Mouse (Mus musculus) right cerebral cortex, postnatal 4 days (tissue): ENCODE measurements around the gene Acvr1.

Source experiments
- DNase-seq: peaks from one replicate; pipeline ENCODE4 v3.0.0-alpha.2; 2022

The Acvr1 gene

GRCm38 (mm10) chr2:58377417-58378130 is 189.4 kb downstream of the Acvr1 start:
- DNase-seq: no peak

GRCm38 (mm10) chr2:58366196-58366595 is 200.8 kb downstream of the Acvr1 start:
- DNase-seq: no peak

- no peak for DNase-seq
Observed at GRCm38 (mm10) chr2:58361361-58362046, 205.5 kb downstream of the Acvr1 start.

GRCm38 (mm10) chr2:58358132-58358460 is 208.9 kb downstream of the Acvr1 start:
- DNase-seq: no peak

GRCm38 (mm10) chr2:58357414-58358131 is 209.4 kb downstream of the Acvr1 start, which contains the start of gene Acvr1c:
Gene Acvr1c, minus strand, starts transcription at chr2:58357895.
- DNase-seq: peak; percentile 56

GRCm38 (mm10) chr2:58357068-58357413 is 209.9 kb downstream of the Acvr1 start:
- DNase-seq: no peak

GRCm38 (mm10) chr2:58354389-58354788 is 212.6 kb downstream of the Acvr1 start:
- DNase-seq: no peak

- DNase-seq: no peak
Observed at GRCm38 (mm10) chr2:58352846-58353245, 214.1 kb downstream of the Acvr1 start.

- no peak for DNase-seq
Observed at GRCm38 (mm10) chr2:58350657-58351056, 216.3 kb downstream of the Acvr1 start.
